Mouse (Mus musculus) liver, embryonic 13.5 days (tissue): ENCODE results near the gene Gstm4. TPM values are rescaled to one million over a fixed set of nuclear protein-coding genes. Genes with fewer than 3 reads are reported as not detected.
A peak's percentile ranks its signal among the peaks of the same experiment; 100 is the strongest.

Experiments used
- ATAC-seq: fragments of 200-750 bp; cut with Nextera tagmentation; 2 replicates; pipeline ENCODE4 v1.8.0; 2017; ENCODE audit warnings: low read depth, mild to moderate bottlenecking, moderate number of reproducible peaks, moderate library complexity
- DNase-seq: peaks from one replicate; pipeline ENCODE4 v3.0.0; 2022
- H3K27ac ChIP-seq: fragments of 300-500 bp; sonication (generic); 2 replicates; pipeline ENCODE4 v1.5.1; 2015; ENCODE audit warnings: moderate library complexity, mild to moderate bottlenecking, inconsistent platforms
- H3K27me3 ChIP-seq: fragments of 300-500 bp; sonication (generic); 2 replicates; pipeline ENCODE4 v1.6.1; 2015; ENCODE audit warnings: mild to moderate bottlenecking, inconsistent platforms
- H3K36me3 ChIP-seq: fragments of 300-500 bp; sonication (generic); 2 replicates; pipeline ENCODE4 v1.6.1; 2015; ENCODE audit warnings: mild to moderate bottlenecking, inconsistent platforms
- H3K4me1 ChIP-seq: fragments of 300-500 bp; sonication (generic); replicated peaks from 2 replicates; pipeline ENCODE4 v1.6.1; 2015; ENCODE audit warnings: inconsistent platforms
- H3K4me2 ChIP-seq: fragments of 300-500 bp; sonication (generic); 2 replicates; pipeline ENCODE4 v1.6.1; 2015; ENCODE audit warnings: inconsistent platforms, mild to moderate bottlenecking, moderate library complexity
- H3K4me3 ChIP-seq: fragments of 300-500 bp; sonication (generic); replicated peaks from 2 replicates; pipeline ENCODE4 v1.5.1; 2015; ENCODE audit warnings: mild to moderate bottlenecking, inconsistent platforms
- H3K9ac ChIP-seq: fragments of 300-500 bp; sonication (generic); 2 replicates; pipeline ENCODE4 v1.6.1; 2015; ENCODE audit warnings: mild to moderate bottlenecking, inconsistent platforms
- H3K9me3 ChIP-seq: fragments of 300-500 bp; sonication (generic); replicated peaks from 2 replicates; pipeline ENCODE4 v1.6.1; 2016; ENCODE audit warnings: inconsistent platforms
- WGBS: fragments of 180-500 bp; shearing (Covaris S2); methylation state at CpG from one replicate; pipeline ENCODE4 v1.1.7; 2015; ENCODE audit not compliant: insufficient replicate concordance; 5-methylcytosine and 5-hydroxymethylcytosine counted together
- polyA plus RNA-seq: library from polyadenylated mRNA; unstranded; fragments of >200 nt; fragmentation: Nextera tagmentation; extraction: Ambion mirVana; gene quantifications from 2 replicates; pipeline ENCODE4 v1.2.1, GENCODE M21; 2015

Gstm4 gene
- polyA plus RNA-seq, 1 experiment from 2014 or later = 17.9 TPM

DNA sequence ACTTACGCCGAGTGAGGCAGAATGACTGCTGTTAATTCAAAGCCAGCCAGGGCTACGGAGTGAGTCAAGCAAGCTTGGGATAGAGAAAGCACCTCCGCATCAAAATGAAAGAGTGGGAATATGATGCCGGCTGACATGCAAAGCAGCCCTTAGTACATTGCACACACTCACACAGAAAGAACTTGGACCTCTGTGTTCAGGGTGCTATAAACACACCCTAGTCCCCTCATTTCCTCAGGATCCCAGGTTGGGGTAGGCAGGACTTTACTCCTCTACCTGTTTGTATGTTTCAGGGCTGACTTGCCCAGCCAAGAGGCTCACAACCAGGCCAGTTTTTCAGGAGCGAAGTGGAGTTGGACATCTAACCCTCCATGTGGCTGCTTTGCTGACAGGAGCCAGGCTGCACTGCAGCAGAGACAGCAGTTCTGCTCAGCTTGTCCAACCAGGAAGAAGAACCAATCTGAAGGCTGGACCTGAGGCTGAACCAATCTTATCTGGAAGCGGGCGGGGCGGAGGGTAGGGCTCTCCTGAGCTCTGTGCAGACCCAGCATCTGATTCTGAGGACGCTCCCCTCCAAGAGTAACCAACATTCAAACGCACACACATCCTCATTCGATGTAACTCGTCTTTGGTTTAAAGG, 24.7 kb upstream of the Gstm4 start:
- peak overlapping the region; percentile 25 for H3K4me2 ChIP-seq
- DNase-seq (no peak), ATAC-seq (peak; percentile 66)
- H3K27me3 ChIP-seq = no peaks in the 10 kb centered on the region
- H3K4me1 ChIP-seq = peaks cover 45% of the 10 kb centered on the region
- H3K27ac ChIP-seq = peak overlapping the region; percentile 52
- 45% methylated on average over 13 of the region's 13 CpGs for WGBS
- H3K4me3 ChIP-seq = no peak overlapping the region
- peaks cover 26% of the 10 kb centered on the region for H3K36me3 ChIP-seq
- H3K9ac ChIP-seq = 0 out of 2 replicates have a peak overlapping the region, but pooled peaks have one; percentile 5
- no peaks in the 10 kb centered on the region for H3K9me3 ChIP-seq

DNA sequence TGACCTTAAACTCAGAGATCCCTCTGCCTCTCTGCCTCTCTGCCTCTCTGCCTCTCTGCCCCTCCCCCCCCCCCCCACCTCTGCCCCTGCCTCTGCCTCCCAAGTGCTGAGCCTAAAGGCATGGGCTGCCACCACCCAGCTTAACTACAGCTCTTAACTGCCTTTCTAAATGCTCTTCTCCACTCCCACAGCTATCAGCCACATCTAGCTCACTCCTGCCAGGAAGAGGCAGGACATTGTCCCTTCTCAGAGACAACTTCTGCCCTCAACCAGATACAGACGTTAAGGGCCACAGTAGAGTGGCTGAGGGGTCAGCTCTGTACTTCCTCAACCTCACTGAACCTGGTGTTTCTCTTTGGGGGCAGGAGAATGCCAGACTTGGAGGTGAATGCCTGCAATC, 24.1 kb upstream of the Gstm4 start:
- ATAC-seq (no peak), DNase-seq (no peak)
- Histone ChIP-seq H3K4me3 (no peak overlapping the region), H3K4me2 (no peak overlapping the region), H3K27me3 (no peaks in the 10 kb centered on the region), H3K9me3 (no peaks in the 10 kb centered on the region), H3K4me1 (peaks cover 44% of the 10 kb centered on the region), H3K27ac (peak overlapping the region; percentile 52), H3K36me3 (peaks cover 20% of the 10 kb centered on the region), H3K9ac (0 out of 2 replicates have a peak overlapping the region, but pooled peaks have one; percentile 5)
- WGBS = 0% methylated on average over 1 of the region's 1 CpGs

DNA sequence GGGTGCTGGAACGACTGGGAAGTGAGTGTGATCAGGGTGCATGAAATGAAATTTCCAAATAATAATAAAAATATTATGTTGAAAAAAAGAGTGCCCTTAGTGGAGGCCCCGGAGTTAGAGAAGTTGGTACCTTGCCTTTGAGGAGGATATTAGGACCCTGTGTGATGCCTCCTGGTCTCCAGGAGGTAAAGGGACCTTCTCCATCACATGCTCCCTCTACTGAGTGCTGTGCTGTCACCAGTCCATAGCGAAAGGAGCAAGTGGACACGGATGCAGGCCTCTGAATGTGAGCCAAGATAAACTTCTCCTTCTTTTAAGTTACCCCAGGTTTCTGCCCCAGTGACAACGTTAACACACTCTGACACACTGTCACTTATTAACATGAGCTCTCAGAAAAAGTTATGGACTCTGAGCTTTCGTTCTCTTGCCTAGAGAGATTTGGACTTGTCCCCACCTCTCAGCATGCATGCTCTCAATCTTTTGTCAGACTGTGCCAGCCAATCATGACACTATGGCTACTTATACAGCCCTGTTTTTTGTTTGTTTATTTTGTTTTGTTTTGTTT, 22.8 kb upstream of the Gstm4 start:
- H3K27me3 ChIP-seq = no peaks in the 10 kb centered on the region
- peak; percentile 30; the same call in 1 of the 2 replicates for ATAC-seq
- peaks cover 7% of the 10 kb centered on the region; the same call in 1 of the 2 replicates for H3K36me3 ChIP-seq
- H3K9ac ChIP-seq = no peak overlapping the region
- H3K4me3 ChIP-seq = no peak overlapping the region
- no peaks in the 10 kb centered on the region for H3K9me3 ChIP-seq
- no peak overlapping the region for H3K4me2 ChIP-seq
- H3K27ac ChIP-seq = peak overlapping the region; percentile 18; the same call in 1 of the 2 replicates
- 67% methylated on average over 6 of the region's 6 CpGs for WGBS
- no peak for DNase-seq
- H3K4me1 ChIP-seq = peaks cover 33% of the 10 kb centered on the region

DNA sequence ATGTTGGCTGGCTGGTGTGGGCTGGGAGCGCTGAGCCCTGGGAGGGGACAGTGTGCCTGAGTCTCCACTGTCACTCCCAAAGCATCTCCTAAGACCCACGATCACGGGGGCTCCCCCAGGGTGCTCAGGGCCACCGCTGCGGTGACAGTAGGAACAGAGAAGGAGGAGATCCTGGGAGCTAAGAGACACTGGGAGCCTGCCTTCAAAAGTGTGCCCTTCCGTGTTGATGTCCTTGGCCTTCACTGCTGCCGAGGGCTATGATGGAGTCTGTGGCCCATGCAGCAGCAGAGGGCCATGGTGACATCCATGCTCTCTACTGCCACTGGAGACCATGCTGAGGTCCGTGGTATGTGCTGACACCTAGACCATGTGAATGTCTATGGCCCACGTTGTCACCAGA, 20.9 kb upstream of the Gstm4 start:
- Histone ChIP-seq H3K4me1 (peaks cover 32% of the 10 kb centered on the region), H3K9me3 (no peaks in the 10 kb centered on the region), H3K27me3 (no peaks in the 10 kb centered on the region), H3K36me3 (no peaks in the 10 kb centered on the region), H3K4me2 (no peak overlapping the region), H3K27ac (no peak overlapping the region), H3K9ac (no peak overlapping the region), H3K4me3 (no peak overlapping the region)
- DNase-seq (no peak), ATAC-seq (no peak)
- 68% methylated on average over 9 of the region's 9 CpGs for WGBS

DNA sequence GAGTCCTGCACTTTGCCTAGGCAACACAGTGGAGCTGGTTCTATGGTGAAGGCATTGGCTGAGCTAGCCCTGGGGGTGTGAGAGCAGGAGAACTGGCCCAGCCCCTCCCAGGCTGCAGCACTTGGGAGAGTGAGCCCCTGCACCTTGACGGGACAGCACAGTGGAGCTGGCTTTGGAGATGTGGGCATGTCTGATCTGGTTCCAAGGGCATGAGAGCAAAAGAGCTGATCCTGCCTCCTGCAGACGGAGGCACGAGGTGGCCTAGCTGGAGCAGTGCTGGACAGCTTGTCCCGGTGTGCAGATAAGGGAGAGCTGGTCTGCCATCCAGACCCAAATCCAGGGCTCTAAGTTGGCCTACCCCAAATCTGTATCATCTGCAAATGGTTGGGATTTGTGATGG, 20.0 kb upstream of the Gstm4 start:
- no peak overlapping the region for H3K9ac ChIP-seq

DNA sequence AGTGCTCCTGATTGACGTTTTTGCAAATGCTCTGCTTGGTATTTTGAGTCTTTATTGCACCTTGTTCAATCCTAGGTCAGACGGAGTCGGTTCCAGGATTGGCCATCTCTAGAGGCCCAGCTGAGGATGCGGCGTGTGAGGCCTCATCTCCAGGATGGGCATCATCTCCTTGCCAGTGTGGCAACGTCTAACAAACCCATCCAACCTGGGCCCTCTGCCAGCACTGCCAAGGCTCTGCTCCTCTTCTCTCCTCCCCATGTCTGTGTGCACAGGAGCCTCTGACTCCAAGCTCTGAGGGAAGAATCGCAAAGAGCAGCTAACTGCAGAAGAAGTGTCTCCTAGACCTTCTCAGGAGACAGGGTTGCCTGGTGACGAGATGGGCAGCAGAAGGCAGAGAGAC, 18.0 kb upstream of the Gstm4 start:
- Histone ChIP-seq H3K9ac (no peak overlapping the region), H3K4me1 (0 out of 2 replicates have a peak, but pooled peaks cover 8% of the 10 kb centered on the region), H3K36me3 (no peaks in the 10 kb centered on the region), H3K4me3 (no peak overlapping the region), H3K27ac (no peak overlapping the region), H3K27me3 (no peaks in the 10 kb centered on the region), H3K4me2 (no peak overlapping the region), H3K9me3 (no peaks in the 10 kb centered on the region)
- no peak for ATAC-seq
- DNase-seq = no peak
- WGBS = 75% methylated on average over 8 of the region's 8 CpGs

More for the DNA sequence above, 20.0 kb upstream of the Gstm4 start:
- ATAC-seq (no peak), DNase-seq (no peak)
- Histone ChIP-seq H3K36me3 (no peaks in the 10 kb centered on the region), H3K27ac (no peak overlapping the region), H3K27me3 (no peaks in the 10 kb centered on the region), H3K4me3 (no peak overlapping the region), H3K9me3 (no peaks in the 10 kb centered on the region), H3K4me2 (no peak overlapping the region), H3K4me1 (peaks cover 23% of the 10 kb centered on the region)
- 75% methylated on average over 4 of the region's 4 CpGs for WGBS

DNA sequence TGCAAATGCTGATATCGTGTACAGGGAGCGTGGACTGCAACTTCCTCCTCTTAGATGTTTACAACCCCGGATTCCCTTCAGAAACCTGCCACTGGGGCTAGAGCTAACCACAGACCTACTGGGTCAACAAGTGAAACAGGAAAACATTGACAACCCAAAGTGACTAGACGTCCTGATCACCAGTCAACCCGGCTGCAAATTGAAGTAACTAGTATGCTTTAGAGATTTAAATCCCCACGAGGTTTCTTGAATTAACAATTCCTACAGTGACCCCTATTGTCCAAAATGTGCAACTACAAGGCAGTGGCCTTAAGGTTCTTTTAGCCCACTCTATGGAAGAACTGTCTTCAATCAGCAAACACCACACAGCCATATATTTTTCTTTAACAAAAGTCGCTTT, 16.7 kb upstream of the Gstm4 start:
- H3K27me3 ChIP-seq = no peaks in the 10 kb centered on the region
- peak overlapping the region; percentile 18; the same call in 1 of the 2 replicates for H3K4me2 ChIP-seq
- no peaks in the 10 kb centered on the region for H3K9me3 ChIP-seq
- DNase-seq (peak; percentile 44), ATAC-seq (no peak; the same call in 1 of the 2 replicates)
- 5% methylated on average over 7 of the region's 7 CpGs for WGBS
- H3K4me1 ChIP-seq = 0 out of 2 replicates have a peak, but pooled peaks cover 8% of the 10 kb centered on the region
- no peaks in the 10 kb centered on the region for H3K36me3 ChIP-seq
- no peak overlapping the region for H3K9ac ChIP-seq
- no peak overlapping the region for H3K4me3 ChIP-seq
- H3K27ac ChIP-seq = no peak overlapping the region

DNA sequence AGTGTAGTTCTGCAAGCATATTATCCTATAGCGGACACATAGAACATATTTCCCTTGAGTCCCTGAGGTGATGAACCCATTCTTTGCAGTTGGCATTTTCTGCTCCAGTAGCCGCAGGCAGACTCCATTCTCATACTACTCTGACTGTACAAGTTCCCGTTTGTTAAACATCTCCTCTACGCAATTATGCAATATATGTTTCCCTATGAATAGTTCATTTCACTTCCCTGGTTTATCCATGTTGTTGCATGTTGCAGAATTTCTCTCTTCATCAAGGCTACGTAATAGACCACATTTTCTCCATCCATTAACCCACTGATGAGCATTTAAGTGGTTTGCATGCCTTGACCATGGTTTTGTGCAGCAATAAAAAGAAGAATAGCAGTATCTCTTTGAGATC, 5.8 kb upstream of the Gstm4 start:
- no peak overlapping the region for H3K27ac ChIP-seq
- H3K27me3 ChIP-seq = no peaks in the 10 kb centered on the region; the same call in 1 of the 2 replicates
- no peak overlapping the region for H3K4me2 ChIP-seq
- peaks cover 10% of the 10 kb centered on the region for H3K4me1 ChIP-seq
- H3K9me3 ChIP-seq = no peaks in the 10 kb centered on the region
- H3K4me3 ChIP-seq = no peak overlapping the region
- 76% methylated on average over 5 of the region's 5 CpGs for WGBS
- H3K36me3 ChIP-seq = no peaks in the 10 kb centered on the region
- ATAC-seq = no peak
- no peak overlapping the region for H3K9ac ChIP-seq
- no peak for DNase-seq

DNA sequence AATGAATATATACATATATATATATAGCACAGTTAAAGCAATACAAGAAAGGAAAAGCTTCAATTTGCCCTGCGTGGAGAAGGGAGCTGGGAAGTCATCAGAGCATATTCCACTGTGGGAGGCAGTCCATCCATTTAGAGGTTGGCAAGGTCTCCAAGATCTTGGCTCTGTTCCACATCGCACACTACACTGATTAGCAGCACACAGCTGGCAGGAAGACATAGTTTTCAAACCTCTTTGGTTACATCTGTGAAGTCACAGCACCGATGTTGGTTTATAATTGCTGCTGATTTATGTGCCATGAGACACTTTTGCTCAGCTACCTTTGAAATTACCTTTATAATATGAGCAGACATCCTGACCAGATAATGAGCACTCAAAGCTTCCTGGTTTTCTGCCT, 3.6 kb upstream of the Gstm4 start:
- Histone ChIP-seq H3K4me1 (peaks cover 30% of the 10 kb centered on the region), H3K27me3 (no peaks in the 10 kb centered on the region; the same call in 1 of the 2 replicates), H3K4me3 (no peak overlapping the region), H3K4me2 (no peak overlapping the region), H3K27ac (no peak overlapping the region), H3K9ac (no peak overlapping the region), H3K36me3 (no peaks in the 10 kb centered on the region), H3K9me3 (no peaks in the 10 kb centered on the region)
- DNase-seq (no peak), ATAC-seq (no peak)
- WGBS = 71% methylated on average over 3 of the region's 3 CpGs

DNA sequence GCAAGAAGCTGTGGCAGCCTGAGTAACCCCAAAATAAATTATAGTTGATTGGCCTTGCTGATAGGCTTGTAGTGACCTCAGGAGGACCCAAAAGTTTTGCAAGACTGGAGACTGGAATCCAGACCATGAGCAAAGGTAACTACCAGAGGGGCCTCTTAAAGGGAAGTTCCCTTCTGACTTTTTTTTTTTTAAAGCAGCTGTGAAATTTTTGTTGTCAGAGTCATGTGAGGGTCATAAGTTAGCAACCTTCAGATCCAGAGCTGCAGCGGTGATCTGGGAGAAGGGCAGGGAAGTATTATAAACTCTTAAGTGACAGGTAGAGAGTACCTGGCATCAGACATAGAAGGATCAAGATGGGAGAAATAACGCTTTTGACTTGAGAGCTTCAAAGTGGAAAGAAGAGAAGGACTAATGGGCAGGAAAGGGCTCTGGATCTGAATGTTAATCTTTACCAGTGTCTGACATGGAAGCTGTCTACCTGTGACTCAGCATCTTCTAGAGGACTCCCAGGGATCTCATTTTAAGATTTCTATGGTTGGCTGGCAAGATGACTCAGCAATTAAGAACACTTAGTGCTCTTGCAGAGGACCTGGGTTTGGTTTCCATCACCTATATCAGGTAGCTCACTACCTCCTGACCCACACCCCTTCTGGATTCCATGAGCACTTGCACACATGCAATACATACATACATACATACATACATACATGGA, 2.4 kb upstream of the Gstm4 start:
- 84% methylated on average over 2 of the region's 2 CpGs for WGBS
- Histone ChIP-seq H3K4me2 (no peak overlapping the region), H3K27ac (no peak overlapping the region), H3K4me3 (no peak overlapping the region), H3K9me3 (no peaks in the 10 kb centered on the region), H3K9ac (no peak overlapping the region), H3K27me3 (no peaks in the 10 kb centered on the region; the same call in 1 of the 2 replicates), H3K4me1 (peaks cover 34% of the 10 kb centered on the region), H3K36me3 (no peaks in the 10 kb centered on the region)
- ATAC-seq (no peak), DNase-seq (peak; percentile 25)

DNA sequence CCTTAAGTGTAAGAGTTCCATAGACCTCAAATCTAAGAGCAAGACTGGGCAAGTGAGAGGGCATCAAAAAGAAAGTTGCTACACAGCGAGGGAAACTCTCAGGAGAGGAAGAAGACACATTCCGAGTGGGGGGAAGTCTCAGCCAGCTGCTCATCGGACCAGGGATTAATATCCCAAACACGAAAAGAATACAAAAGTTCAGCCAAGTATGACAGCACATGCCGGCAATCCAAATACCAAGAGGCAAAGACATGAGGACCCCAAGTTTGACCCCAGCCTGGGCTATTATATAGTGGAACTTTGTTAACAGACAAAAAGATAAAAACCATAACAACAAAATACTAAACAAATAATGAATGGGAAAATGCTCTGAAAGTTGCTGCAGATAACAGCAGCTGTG, 11.5 kb downstream of the Gstm4 start:
- peaks cover 12% of the 10 kb centered on the region; the same call in 1 of the 2 replicates for H3K4me1 ChIP-seq
- no peak overlapping the region for H3K27ac ChIP-seq
- DNase-seq = no peak
- no peaks in the 10 kb centered on the region for H3K36me3 ChIP-seq
- ATAC-seq = no peak
- H3K4me2 ChIP-seq = no peak overlapping the region
- H3K9me3 ChIP-seq = no peaks in the 10 kb centered on the region
- H3K4me3 ChIP-seq = no peak overlapping the region
- WGBS = 62% methylated on average over 5 of the region's 5 CpGs
- H3K27me3 ChIP-seq = no peaks in the 10 kb centered on the region
- H3K9ac ChIP-seq = no peak overlapping the region
